29 mouse cellular contexts compared by ENCODE assay signal in genomic region chr10:86132420-86132956, GRCm38 (mm10).
DNase-seq lines count a peak whose midpoint lies in the region; ATAC-seq and TF ChIP-seq lines count a peak whose summit lies in the region.
"Had no signal": no experiment of that assay in that cellular context is flagged by ENCODE, and none has a peak within 500 bp of the region (broad histone marks: within the 10 kb centered on the region; RNA-seq: fewer than 3 reads in every experiment).

No protein-coding gene starts in this region.

- H3K27ac ChIP-seq in kidney, adult 2 months (ENCODE audit: insufficient read depth, low read depth, low read length): peak overlapping the region; percentile 47; the same call in 1 of the 2 replicates
- H3K27ac ChIP-seq in kidney, embryonic 15.5 days: no peak overlapping the region
- H3K27ac ChIP-seq in lung, postnatal 0 days (ENCODE audit: low read length): no peak overlapping the region
- H3K27ac ChIP-seq in hindbrain, embryonic 16.5 days (ENCODE audit: low read depth, low read length): no peak overlapping the region
- H3K27ac ChIP-seq: embryonic facial prominence, embryonic 10.5 days; embryonic facial prominence, embryonic 13.5 days; forebrain, embryonic 12.5 days; forebrain, embryonic 15.5 days; heart, adult 2 months; heart, embryonic 10.5 days; heart, embryonic 13.5 days; hindbrain, embryonic 14.5 days had no signal

- peak; percentile 65; the same call in 1 of the 2 replicates for TF ChIP-seq EP300 in lung, postnatal 0 days (IDR thresholded peaks at IDR 0.05)

- DNase-seq in adrenal gland, postnatal 14 days: peak; percentile 18
- no peak for DNase-seq in adrenal gland, postnatal 4 days (ENCODE audit: low spot score in 2 of 2)
- peak; percentile 51 for DNase-seq in kidney, adult 2 months
- DNase-seq in lung, postnatal 0 days (ENCODE audit: low spot score): peak; percentile 36
- DNase-seq in lung, postnatal 14 days: no peak
- DNase-seq in brain, adult 2 months (ENCODE audit: low read depth, low spot score): peak; percentile 20
- DNase-seq: adrenal gland, postnatal 10 days; B cell, adult 2 months; cerebellum, adult 11-12 months; cerebellum, adult 8-10 months; cerebellum, postnatal 10 days; cerebellum, postnatal 36 days; embryo, embryonic 11 days; gastrocnemius, postnatal 36 days; heart, adult 2 months; heart, postnatal 14 days; heart, postnatal 4 days had no signal

- no peak overlapping the region for H3K4me2 ChIP-seq in kidney, embryonic 15.5 days
- no peak overlapping the region for H3K4me2 ChIP-seq in lung, postnatal 0 days (replicated peaks; ENCODE audit: low read depth, low read length)
- H3K4me2 ChIP-seq in hindbrain, embryonic 16.5 days (ENCODE audit: low read length): no peak overlapping the region
- H3K4me2 ChIP-seq: embryonic facial prominence, embryonic 13.5 days; forebrain, embryonic 12.5 days; forebrain, embryonic 15.5 days; heart, embryonic 13.5 days; hindbrain, embryonic 14.5 days had no signal

- no peak overlapping the region for H3K9ac ChIP-seq in kidney, embryonic 15.5 days
- H3K9ac ChIP-seq in lung, postnatal 0 days (replicated peaks; ENCODE audit: low read depth): no peak overlapping the region
- no peak overlapping the region for H3K9ac ChIP-seq in hindbrain, embryonic 16.5 days (ENCODE audit: low read depth, low read length)
- H3K9ac ChIP-seq: embryonic facial prominence, embryonic 13.5 days; forebrain, embryonic 12.5 days; forebrain, embryonic 15.5 days; heart, embryonic 13.5 days; hindbrain, embryonic 14.5 days had no signal

- no peak for TF ChIP-seq CTCF in kidney, adult 2 months (conservative IDR thresholded peaks at IDR 0.05; ENCODE audit: insufficient read depth, insufficient read length, low read depth, low read length)
- TF ChIP-seq CTCF in lung, postnatal 0 days (IDR thresholded peaks at IDR 0.05): no peak

- H3K27me3 ChIP-seq in kidney, adult 2 months (replicated peaks; ENCODE audit: control insufficient read depth, insufficient read depth, low read length): no peaks in the 10 kb centered on the region
- H3K27me3 ChIP-seq in kidney, embryonic 15.5 days: no peaks in the 10 kb centered on the region
- H3K27me3 ChIP-seq in lung, postnatal 0 days (replicated peaks; ENCODE audit: insufficient read depth, low read length): no peaks in the 10 kb centered on the region
- no peaks in the 10 kb centered on the region for H3K27me3 ChIP-seq in hindbrain, embryonic 16.5 days (replicated peaks; ENCODE audit: control insufficient read depth, insufficient read depth, low read length)
- H3K27me3 ChIP-seq: embryonic facial prominence, embryonic 13.5 days; forebrain, embryonic 12.5 days; forebrain, embryonic 15.5 days had no signal

- no peaks in the 10 kb centered on the region for H3K9me3 ChIP-seq in kidney, embryonic 15.5 days (replicated peaks)
- no peaks in the 10 kb centered on the region for H3K9me3 ChIP-seq in lung, postnatal 0 days (ENCODE audit: low read length)
- H3K9me3 ChIP-seq in hindbrain, embryonic 16.5 days (ENCODE audit: control insufficient read depth, low read length): no peaks in the 10 kb centered on the region
- H3K9me3 ChIP-seq: embryonic facial prominence, embryonic 10.5 days; embryonic facial prominence, embryonic 13.5 days; forebrain, embryonic 12.5 days; forebrain, embryonic 15.5 days; heart, embryonic 10.5 days; heart, embryonic 13.5 days had no signal

- ATAC-seq in kidney, embryonic 15.5 days (replicated peaks; ENCODE audit: low FRiP score): no peak
- peak; percentile 49 for ATAC-seq in lung, postnatal 0 days
- ATAC-seq in hindbrain, embryonic 16.5 days: no peak
- ATAC-seq: CD4-positive, CD25-positive, alpha-beta regulatory T cell, adult 4 months; forebrain, embryonic 15.5 days; intestine, postnatal 0 days had no signal

- no peaks in the 10 kb centered on the region for H3K36me3 ChIP-seq in kidney, adult 2 months (ENCODE audit: control insufficient read depth, insufficient read depth, low read length)
- H3K36me3 ChIP-seq in kidney, embryonic 15.5 days: no peaks in the 10 kb centered on the region
- no peaks in the 10 kb centered on the region for H3K36me3 ChIP-seq in lung, postnatal 0 days (ENCODE audit: insufficient read depth, low read length)
- 0 out of 2 replicates have a peak, but pooled peaks cover 2% of the 10 kb centered on the region for H3K36me3 ChIP-seq in hindbrain, embryonic 16.5 days (ENCODE audit: control insufficient read depth, insufficient read depth, low read length)
- H3K36me3 ChIP-seq: embryonic facial prominence, embryonic 10.5 days; embryonic facial prominence, embryonic 13.5 days; forebrain, embryonic 12.5 days; forebrain, embryonic 15.5 days; heart, embryonic 10.5 days; heart, embryonic 13.5 days had no signal

- TF ChIP-seq POLR2A in kidney, adult 2 months (IDR thresholded peaks at IDR 0.05; ENCODE audit: low read depth, low read length): no peak

- 64% methylated on average over 10 of the region's 10 CpGs for WGBS in kidney, adult 2 months
- 61% methylated on average over 10 of the region's 10 CpGs for WGBS in kidney, embryonic 15.5 days
- WGBS in lung, postnatal 0 days: 54% methylated on average over 10 of the region's 10 CpGs
- WGBS in hindbrain, embryonic 16.5 days: 91% methylated on average over 10 of the region's 10 CpGs

- H3K4me1 ChIP-seq in kidney, adult 2 months (ENCODE audit: control insufficient read depth, insufficient read depth, low read length): peaks cover 22% of the 10 kb centered on the region
- H3K4me1 ChIP-seq in kidney, embryonic 15.5 days: no peaks in the 10 kb centered on the region
- H3K4me1 ChIP-seq in lung, postnatal 0 days (ENCODE audit: insufficient read depth, low read depth, low read length): no peaks in the 10 kb centered on the region
- H3K4me1 ChIP-seq in hindbrain, embryonic 16.5 days (ENCODE audit: control insufficient read depth, insufficient read depth, low read depth, low read length): no peaks in the 10 kb centered on the region
- H3K4me1 ChIP-seq: forebrain, embryonic 12.5 days; forebrain, embryonic 15.5 days had no signal

- no peak overlapping the region for H3K4me3 ChIP-seq in kidney, adult 2 months (ENCODE audit: insufficient read depth, low read depth, low read length)
- no peak overlapping the region for H3K4me3 ChIP-seq in kidney, embryonic 15.5 days (replicated peaks)
- H3K4me3 ChIP-seq in lung, postnatal 0 days (ENCODE audit: low read depth, low read length): no peak overlapping the region
- no peak overlapping the region for H3K4me3 ChIP-seq in hindbrain, embryonic 16.5 days (ENCODE audit: low read length)
- H3K4me3 ChIP-seq: embryonic facial prominence, embryonic 10.5 days; embryonic facial prominence, embryonic 13.5 days; erythroblast, embryonic 14.5 days; forebrain, embryonic 12.5 days; forebrain, embryonic 15.5 days; heart, adult 2 months; heart, embryonic 10.5 days; heart, embryonic 13.5 days had no signal

Comparison
In these comparisons a context has a peak if more than half of its experiments do, and no peak if none do; other contexts are left out.
1. DNase-seq: peak in adrenal gland, postnatal 14 days (single experiment), kidney, adult 2 months (single experiment), lung, postnatal 0 days (single experiment) and brain, adult 2 months (single experiment); none in adrenal gland, postnatal 4 days (0 of 2) and lung, postnatal 14 days (single experiment).